Mouse (Mus musculus): ENCODE results near the gene Rasal1.

The Rasal1 gene

GRCm38 (mm10) chr5:120694695-120695074 is 46.1 kb downstream of the Rasal1 start:
- no peak for DNase-seq (ENCODE audit: extremely low spot score)

GRCm38 (mm10) chr5:120696057-120696743 is 47.6 kb downstream of the Rasal1 start:
- no peak for DNase-seq (ENCODE audit: extremely low spot score)

- DNase-seq (ENCODE audit: extremely low spot score), result no peak
These were observed 48.3 kb downstream of the Rasal1 start for GRCm38 (mm10) chr5:120696865-120697264.

GRCm38 (mm10) chr5:120698181-120698580 is 49.6 kb downstream of the Rasal1 start:
- no peak for DNase-seq (ENCODE audit: extremely low spot score)

GRCm38 (mm10) chr5:120698801-120699391 is 50.3 kb downstream of the Rasal1 start:
- no peak for DNase-seq (ENCODE audit: extremely low spot score)

- DNase-seq (ENCODE audit: extremely low spot score), result no peak
These were observed 52.6 kb downstream of the Rasal1 start for GRCm38 (mm10) chr5:120700996-120701790.

GRCm38 (mm10) chr5:120702421-120702820 is 53.8 kb downstream of the Rasal1 start:
- DNase-seq (ENCODE audit: extremely low spot score), result no peak

GRCm38 (mm10) chr5:120702969-120703368 is 54.4 kb downstream of the Rasal1 start:
- no peak for DNase-seq (ENCODE audit: extremely low spot score)

- DNase-seq (ENCODE audit: extremely low spot score), result no peak
These were observed 55.0 kb downstream of the Rasal1 start for GRCm38 (mm10) chr5:120703660-120704059.

- no peak for DNase-seq (ENCODE audit: extremely low spot score)
These were observed 55.8 kb downstream of the Rasal1 start for GRCm38 (mm10) chr5:120704421-120704820.

GRCm38 (mm10) chr5:120706541-120706940 is 57.9 kb downstream of the Rasal1 start:
- DNase-seq (ENCODE audit: extremely low spot score), result peak; percentile 68

GRCm38 (mm10) chr5:120706976-120707375 is 58.4 kb downstream of the Rasal1 start:
- no peak for DNase-seq (ENCODE audit: extremely low spot score)

- DNase-seq (ENCODE audit: extremely low spot score), result no peak
These were observed 61.7 kb downstream of the Rasal1 start for GRCm38 (mm10) chr5:120710161-120710825.

GRCm38 (mm10) chr5:120710826-120711248 is 62.2 kb downstream of the Rasal1 start:
- no peak for DNase-seq (ENCODE audit: extremely low spot score)

- DNase-seq (ENCODE audit: extremely low spot score), result no peak
These were observed 62.8 kb downstream of the Rasal1 start for GRCm38 (mm10) chr5:120711416-120711815.

- no peak for DNase-seq (ENCODE audit: extremely low spot score)
These were observed 63.2 kb downstream of the Rasal1 start, which contains the start of gene Dtx1 for GRCm38 (mm10) chr5:120711827-120712226. TSS of gene Dtx1 (minus strand) at chr5:120711927.

- DNase-seq (ENCODE audit: extremely low spot score), result no peak
These were observed 64.1 kb downstream of the Rasal1 start for GRCm38 (mm10) chr5:120712721-120713120.

- DNase-seq (ENCODE audit: extremely low spot score), result peak; percentile 76
These were observed 65.7 kb downstream of the Rasal1 start for GRCm38 (mm10) chr5:120714314-120714713.

- no peak for DNase-seq (ENCODE audit: extremely low spot score)
These were observed 68.5 kb downstream of the Rasal1 start for GRCm38 (mm10) chr5:120717136-120717535.

- no peak for DNase-seq (ENCODE audit: extremely low spot score)
These were observed 70.2 kb downstream of the Rasal1 start for GRCm38 (mm10) chr5:120718600-120719378.

- no peak for DNase-seq (ENCODE audit: extremely low spot score)
These were observed 72.4 kb downstream of the Rasal1 start for GRCm38 (mm10) chr5:120721005-120721404.

Measured in embryo, embryonic 9.5 days (tissue).